22 mouse cellular contexts compared by ENCODE assay signal in genomic region chr1:53467325-53467670, GRCm38 (mm10).
"Had no signal": no experiment of that assay in that cellular context is flagged by ENCODE, and none has a peak within 500 bp of the region (broad histone marks: within the 10 kb centered on the region; RNA-seq: fewer than 3 reads in every experiment).

No protein-coding gene starts in this region.

- H3K27ac ChIP-seq: forebrain, embryonic 15.5 days; heart, embryonic 10.5 days; intestine, embryonic 15.5 days; layer of hippocampus, adult 2 months; left cerebral cortex, adult 2 months; limb, embryonic 10.5 days; limb, embryonic 12.5 days had no signal

- H3K4me3 ChIP-seq: forebrain, embryonic 15.5 days; heart, embryonic 10.5 days; heart, embryonic 12.5 days; intestine, embryonic 15.5 days; layer of hippocampus, adult 2 months; left cerebral cortex, adult 2 months; limb, embryonic 10.5 days; limb, embryonic 12.5 days had no signal

- H3K36me3 ChIP-seq: forebrain, embryonic 15.5 days; heart, embryonic 10.5 days; heart, embryonic 12.5 days; intestine, embryonic 15.5 days; limb, embryonic 10.5 days; limb, embryonic 12.5 days had no signal

- H3K9ac ChIP-seq: forebrain, embryonic 15.5 days; forebrain, postnatal 0 days; heart, embryonic 12.5 days; intestine, embryonic 15.5 days; limb, embryonic 12.5 days had no signal

- H3K9me3 ChIP-seq: forebrain, embryonic 15.5 days; heart, embryonic 10.5 days; heart, embryonic 12.5 days; intestine, embryonic 15.5 days; limb, embryonic 10.5 days; limb, embryonic 12.5 days had no signal

- H3K4me2 ChIP-seq: forebrain, embryonic 15.5 days; heart, embryonic 12.5 days; intestine, embryonic 15.5 days; limb, embryonic 12.5 days; liver, embryonic 11.5 days had no signal

- DNase-seq: forebrain, postnatal 0 days; gastrocnemius, postnatal 14 days; gastrocnemius, postnatal 36 days; heart, adult 18-20 months; heart, postnatal 10 days; heart, postnatal 4 days; kidney, adult 18-20 months; kidney, adult 8-10 months; kidney, postnatal 10 days; kidney, postnatal 25 days; kidney, postnatal 4 days; liver had no signal

- H3K4me1 ChIP-seq: forebrain, embryonic 15.5 days; heart, embryonic 10.5 days; heart, embryonic 12.5 days; intestine, embryonic 15.5 days; limb, embryonic 10.5 days; limb, embryonic 12.5 days had no signal

- H3K27me3 ChIP-seq: forebrain, embryonic 15.5 days; heart, embryonic 12.5 days; intestine, embryonic 15.5 days; limb, embryonic 12.5 days had no signal

- ATAC-seq: forebrain, embryonic 15.5 days; forebrain, postnatal 0 days; intestine, embryonic 15.5 days; intestine, postnatal 0 days had no signal
